Mouse (Mus musculus): Measurements from ENCODE around the gene Hbq1a. TPM values are rescaled to one million over a fixed set of nuclear protein-coding genes. Genes with fewer than 3 reads are reported as not detected.
A peak's percentile ranks its signal among the peaks of the same experiment; 100 is the strongest.
"Not testable (repeated sequence)": the region's sequence is repeated elsewhere in the genome, so short reads cannot be mapped to it uniquely, and the experiment has no call there.

Hbq1a gene
- 0.91 and 1.3 TPM in 2 replicates for polyA plus RNA-seq (2015; fragmentation: Nextera tagmentation; extraction: Ambion mirVana)

DNA sequence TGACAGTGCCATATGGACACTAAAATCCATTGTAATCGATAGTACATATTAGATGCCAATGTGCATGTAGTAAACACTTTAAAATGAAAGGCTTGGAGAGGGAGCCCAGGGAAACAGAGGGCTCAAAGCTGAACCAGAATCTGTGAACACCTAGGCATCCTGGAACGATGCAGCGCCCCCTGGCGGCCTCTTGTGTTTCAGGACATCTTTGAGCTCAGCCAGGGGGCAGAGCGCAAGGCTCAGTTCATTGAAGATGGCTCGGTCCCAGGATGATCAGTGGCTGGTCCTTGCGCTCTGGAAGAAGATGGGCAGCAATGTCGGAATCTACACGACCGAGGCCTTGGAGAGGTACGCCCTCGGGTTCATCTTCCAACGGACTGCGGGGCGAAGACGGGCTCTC lies at the start of gene Hbq1a:
Gene Hbq1a, plus strand, starts transcription at position 205 of the 400 bp plus-strand sequence.
- Histone ChIP-seq H3K4me3 (peak within 1 kb of the TSS; percentile 33), H3K4me2 (peak within 1 kb of the TSS; percentile 52), H3K27me3 (peaks cover 15% of the 10 kb centered on the region)
- ATAC-seq (ENCODE audit: low FRiP score): peak; percentile 54
- H3K9me3 ChIP-seq; H3K4me1 ChIP-seq (replicated peaks); H3K27ac ChIP-seq; H3K9ac ChIP-seq; H3K36me3 ChIP-seq: not testable (repeated sequence)
- WGBS: 8% methylated on average over 16 of the region's 16 CpGs

DNA sequence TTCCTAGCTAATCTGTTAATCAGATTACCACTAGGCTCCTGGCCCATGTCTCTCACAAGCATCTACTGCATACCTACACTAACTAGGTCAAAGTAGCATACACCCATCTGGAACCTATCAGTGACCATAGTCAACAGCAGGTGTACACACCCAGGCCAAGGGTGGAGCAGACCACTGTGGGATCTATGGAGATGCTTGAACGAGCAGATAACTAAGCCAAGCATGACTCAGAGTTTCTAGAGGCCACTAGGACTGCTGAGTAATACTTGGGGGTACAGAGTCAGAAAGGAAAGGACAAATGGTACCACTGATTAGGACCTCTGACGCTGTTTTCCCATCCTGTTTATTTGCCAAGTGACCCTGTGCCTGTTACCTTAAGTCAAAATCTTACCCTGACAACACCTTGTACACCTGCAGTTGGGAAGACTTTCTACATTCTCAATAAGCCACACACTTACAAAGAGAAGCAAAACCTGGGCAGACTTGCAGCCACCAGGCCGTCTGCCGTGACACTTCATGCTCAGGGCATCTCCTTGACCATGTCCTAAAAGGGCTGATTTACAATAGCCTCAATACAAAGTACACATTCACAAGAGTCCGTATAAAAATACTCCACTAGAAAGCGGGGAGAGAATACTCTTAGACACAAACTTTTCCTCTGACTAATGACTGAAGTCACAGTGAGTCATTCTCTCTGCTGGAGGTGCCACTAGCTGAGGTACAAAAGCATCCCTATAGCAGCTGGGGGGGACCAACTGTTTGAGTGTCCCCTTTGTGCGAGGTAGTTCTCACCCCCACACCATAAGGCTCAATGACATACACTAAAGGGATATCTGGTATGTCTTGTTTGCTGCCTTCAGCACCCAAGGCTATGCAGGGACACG lies 48.7 kb upstream of the Hbq1a start:
- H3K9ac ChIP-seq: no peak overlapping the region
- H3K9me3 ChIP-seq: no peaks in the 10 kb centered on the region
- WGBS: 89% methylated on average over 8 of the region's 8 CpGs
- H3K36me3 ChIP-seq: peaks cover 87% of the 10 kb centered on the region
- no peaks in the 10 kb centered on the region for H3K27me3 ChIP-seq
- ATAC-seq (ENCODE audit: low FRiP score): no peak
- H3K27ac ChIP-seq: no peak overlapping the region
- no peak overlapping the region for H3K4me2 ChIP-seq
- no peaks in the 10 kb centered on the region for H3K4me1 ChIP-seq (replicated peaks)
- H3K4me3 ChIP-seq: no peak overlapping the region

DNA sequence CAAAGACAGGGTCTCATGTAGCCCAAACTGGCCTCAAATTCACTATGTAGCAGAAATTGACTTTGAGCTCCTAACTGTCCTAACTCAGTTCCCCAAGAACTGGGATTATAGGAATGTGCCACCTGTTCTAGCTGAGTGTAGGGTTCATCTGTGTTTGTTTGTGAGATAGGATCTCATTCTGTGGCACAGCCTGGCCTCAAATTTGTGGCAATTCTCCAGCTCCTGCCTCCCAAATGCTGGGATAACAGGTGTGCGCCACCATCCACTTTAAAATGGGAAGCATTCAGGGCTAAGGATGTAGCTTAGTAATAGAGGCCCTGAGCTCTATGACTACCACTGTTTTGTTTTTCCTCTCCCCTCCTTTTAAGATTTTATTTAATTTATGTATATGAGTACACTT lies 46.7 kb upstream of the Hbq1a start:
- no peaks in the 10 kb centered on the region for H3K4me1 ChIP-seq (replicated peaks)
- H3K9me3 ChIP-seq: no peaks in the 10 kb centered on the region
- peaks cover 70% of the 10 kb centered on the region for H3K36me3 ChIP-seq
- H3K27ac ChIP-seq: no peak overlapping the region
- no peak overlapping the region for H3K4me3 ChIP-seq
- no peak overlapping the region for H3K9ac ChIP-seq
- 96% methylated on average over 1 of the region's 1 CpGs for WGBS
- no peak overlapping the region for H3K4me2 ChIP-seq
- H3K27me3 ChIP-seq: no peaks in the 10 kb centered on the region
- no peak for ATAC-seq (ENCODE audit: low FRiP score)

DNA sequence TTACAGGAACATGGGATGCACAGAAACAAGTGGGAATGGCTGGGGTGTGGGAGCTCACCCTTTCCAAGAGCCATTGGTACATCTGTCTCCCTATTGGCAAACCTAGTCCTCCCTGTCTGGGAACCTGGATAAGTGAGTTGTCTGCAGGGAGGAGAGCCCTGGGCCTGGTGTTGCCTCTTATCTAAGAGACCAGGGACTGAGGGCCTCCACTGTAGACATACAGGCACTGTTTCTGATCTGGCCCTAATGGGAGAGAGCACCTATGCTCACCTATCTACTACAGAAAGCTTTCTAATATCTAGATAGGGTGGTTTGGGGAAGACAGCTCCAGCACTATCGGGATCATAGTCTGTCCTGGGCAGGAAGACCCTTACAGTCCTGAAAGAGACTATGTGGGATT lies 43.7 kb upstream of the Hbq1a start:
- peak overlapping the region; percentile 13; the same call in 1 of the 2 replicates for H3K9ac ChIP-seq
- no peak for ATAC-seq (ENCODE audit: low FRiP score)
- no peaks in the 10 kb centered on the region for H3K4me1 ChIP-seq (replicated peaks)
- H3K27me3 ChIP-seq: no peaks in the 10 kb centered on the region
- no peak overlapping the region for H3K4me2 ChIP-seq
- WGBS: 100% methylated on average over 1 of the region's 1 CpGs
- no peaks in the 10 kb centered on the region for H3K9me3 ChIP-seq
- H3K4me3 ChIP-seq: no peak overlapping the region
- no peak overlapping the region for H3K27ac ChIP-seq
- peaks cover 52% of the 10 kb centered on the region for H3K36me3 ChIP-seq

- no peaks in the 10 kb centered on the region for H3K9me3 ChIP-seq
- no peak overlapping the region; the same call in 1 of the 2 replicates for H3K9ac ChIP-seq
- H3K27ac ChIP-seq: no peak overlapping the region
- no peaks in the 10 kb centered on the region for H3K4me1 ChIP-seq (replicated peaks)
- 91% methylated on average over 3 of the region's 3 CpGs for WGBS
- no peaks in the 10 kb centered on the region for H3K27me3 ChIP-seq
- H3K4me2 ChIP-seq: no peak overlapping the region
- H3K4me3 ChIP-seq: no peak overlapping the region
- H3K36me3 ChIP-seq: peaks cover 48% of the 10 kb centered on the region
- ATAC-seq (ENCODE audit: low FRiP score): no peak
Measured at GRCm38 (mm10) chr11:32256566-32256965, 43.3 kb upstream of the Hbq1a start.

DNA sequence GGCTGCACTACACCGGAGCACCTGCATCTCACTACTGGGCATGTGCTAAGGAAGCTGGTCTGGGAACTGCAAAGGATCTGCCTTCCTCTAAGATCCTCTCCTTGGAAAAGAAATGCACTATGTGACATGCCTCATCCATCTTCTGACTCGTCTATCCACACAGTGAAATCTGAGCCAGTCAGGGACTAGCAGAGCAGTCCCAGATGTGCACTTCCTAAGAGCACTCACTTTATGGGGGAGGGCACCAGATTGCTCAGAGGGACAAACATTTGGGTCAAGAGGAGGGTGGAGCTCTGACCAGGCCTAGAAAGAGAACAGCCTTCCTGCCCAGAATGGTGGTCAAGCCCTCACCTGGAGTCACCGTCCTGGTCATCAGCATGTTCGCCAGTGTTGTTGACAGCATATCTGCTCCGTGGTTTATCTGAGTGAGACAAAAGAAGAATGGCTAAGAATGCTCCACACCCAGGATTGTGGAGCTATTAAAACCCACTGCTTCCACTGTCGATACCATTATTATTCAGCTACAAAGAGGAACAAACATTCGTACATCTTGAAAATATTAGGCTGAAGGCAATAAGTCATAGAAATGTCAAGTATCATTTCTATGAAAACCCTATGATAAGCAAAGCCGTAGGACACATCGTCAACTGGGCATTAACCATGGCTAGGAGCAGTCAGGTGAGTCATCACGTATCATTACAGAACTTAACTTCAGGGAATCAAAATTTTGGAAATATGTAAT lies 37.0 kb upstream of the Hbq1a start:
- WGBS: 87% methylated on average over 10 of the region's 10 CpGs
- ATAC-seq (ENCODE audit: low FRiP score): no peak
- Histone ChIP-seq H3K4me1 (replicated peaks) (peaks cover 12% of the 10 kb centered on the region), H3K4me3 (no peak overlapping the region), H3K36me3 (peaks cover 13% of the 10 kb centered on the region), H3K27ac (no peak overlapping the region), H3K4me2 (no peak overlapping the region), H3K27me3 (no peaks in the 10 kb centered on the region), H3K9me3 (no peaks in the 10 kb centered on the region), H3K9ac (peak overlapping the region; percentile 35; the same call in 1 of the 2 replicates)

- no peak overlapping the region for H3K9ac ChIP-seq
- H3K36me3 ChIP-seq: peaks cover 8% of the 10 kb centered on the region
- H3K4me3 ChIP-seq: no peak overlapping the region
- ATAC-seq (ENCODE audit: low FRiP score): no peak
- no peak overlapping the region; the same call in 1 of the 2 replicates for H3K27ac ChIP-seq
- no peak overlapping the region for H3K4me2 ChIP-seq
- no peaks in the 10 kb centered on the region for H3K27me3 ChIP-seq
- no peaks in the 10 kb centered on the region for H3K9me3 ChIP-seq
- WGBS: 96% methylated on average over 3 of the region's 3 CpGs
- peaks cover 16% of the 10 kb centered on the region for H3K4me1 ChIP-seq (replicated peaks)
Measured at GRCm38 (mm10) chr11:32265117-32265738, 34.6 kb upstream of the Hbq1a start.

DNA sequence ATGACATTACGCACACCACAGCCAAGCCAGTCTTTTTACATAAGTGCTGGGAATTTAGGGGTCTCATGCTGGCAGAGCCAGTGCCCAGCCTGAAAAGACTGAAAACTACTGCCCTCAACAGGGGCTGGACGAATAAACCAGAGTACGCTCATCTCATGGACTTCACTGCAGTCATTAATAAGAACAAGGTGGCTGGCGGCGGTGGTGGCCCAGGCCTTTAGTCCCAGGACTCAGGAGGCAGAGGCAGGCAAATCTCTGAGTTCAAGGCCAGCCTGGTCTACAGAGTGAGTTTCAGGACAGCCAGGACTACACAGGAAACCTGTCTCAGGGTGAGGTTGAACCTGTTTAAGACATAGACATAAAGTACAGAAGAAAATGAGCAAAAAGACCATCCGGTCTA lies 33.7 kb upstream of the Hbq1a start:
- Histone ChIP-seq H3K4me1 (replicated peaks) (peaks cover 16% of the 10 kb centered on the region), H3K27ac (no peak overlapping the region), H3K9ac (no peak overlapping the region), H3K36me3 (peaks cover 6% of the 10 kb centered on the region), H3K9me3 (no peaks in the 10 kb centered on the region), H3K4me2 (peak overlapping the region; percentile 10; the same call in 1 of the 2 replicates), H3K27me3 (peaks cover 5% of the 10 kb centered on the region; the same call in 1 of the 2 replicates), H3K4me3 (no peak overlapping the region)
- no peak for ATAC-seq (ENCODE audit: low FRiP score)
- 95% methylated on average over 6 of the region's 6 CpGs for WGBS

- Histone ChIP-seq H3K4me2 (peak overlapping the region; percentile 62), H3K9me3 (no peaks in the 10 kb centered on the region), H3K4me1 (replicated peaks) (peaks cover 16% of the 10 kb centered on the region), H3K4me3 (peak overlapping the region; percentile 78), H3K27ac (peak overlapping the region; percentile 97), H3K36me3 (peaks cover 6% of the 10 kb centered on the region), H3K9ac (peak overlapping the region; percentile 97), H3K27me3 (peaks cover 9% of the 10 kb centered on the region)
- ATAC-seq (ENCODE audit: low FRiP score): peak; percentile 3; the same call in 1 of the 2 replicates
- 31% methylated on average over 6 of the region's 6 CpGs for WGBS
Measured at GRCm38 (mm10) chr11:32266776-32267175, 33.1 kb upstream of the Hbq1a start.

GRCm38 (mm10) chr11:32267188-32267884 lies 32.5 kb upstream of the Hbq1a start, which contains the start of gene Nprl3:
TSS of gene Nprl3 (minus strand) at chr11:32267707.
- peaks cover 9% of the 10 kb centered on the region for H3K27me3 ChIP-seq
- H3K4me1 ChIP-seq (replicated peaks): peaks cover 16% of the 10 kb centered on the region
- H3K9ac ChIP-seq: peak within 1 kb of the TSS; percentile 97
- ATAC-seq (ENCODE audit: low FRiP score): peak; percentile 99
- H3K4me3 ChIP-seq: peak within 1 kb of the TSS; percentile 78
- WGBS: under 1% methylated on average over 54 of the region's 54 CpGs
- peaks cover 4% of the 10 kb centered on the region for H3K36me3 ChIP-seq
- H3K4me2 ChIP-seq: peak within 1 kb of the TSS; percentile 62
- peak within 1 kb of the TSS; percentile 97 for H3K27ac ChIP-seq
- no peaks in the 10 kb centered on the region for H3K9me3 ChIP-seq

DNA sequence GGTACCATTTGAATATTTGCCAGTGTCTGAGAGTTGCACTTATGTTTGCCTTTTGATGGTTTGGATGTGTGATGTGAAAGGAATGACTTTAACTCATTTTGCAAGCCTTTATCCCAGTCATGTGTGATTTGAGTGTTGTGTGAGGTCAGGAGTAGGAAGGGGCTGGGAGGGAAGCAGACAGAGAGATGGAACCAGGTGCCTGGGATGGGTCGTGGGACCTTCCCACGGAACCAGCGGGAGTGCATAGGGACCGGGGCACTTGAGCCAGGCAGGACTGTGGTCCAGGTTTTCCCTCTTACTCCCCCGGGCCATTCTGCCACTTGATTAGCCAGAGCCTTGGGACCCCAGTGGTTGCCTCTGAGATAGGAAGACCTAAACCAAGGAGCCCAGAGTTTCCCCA lies 31.9 kb upstream of the Hbq1a start:
- ATAC-seq (ENCODE audit: low FRiP score): peak; percentile 30; the same call in 1 of the 2 replicates
- Histone ChIP-seq H3K4me1 (replicated peaks) (peaks cover 16% of the 10 kb centered on the region), H3K36me3 (no peaks in the 10 kb centered on the region), H3K4me3 (peak overlapping the region; percentile 78), H3K27me3 (peaks cover 9% of the 10 kb centered on the region), H3K4me2 (peak overlapping the region; percentile 62), H3K9me3 (no peaks in the 10 kb centered on the region), H3K9ac (peak overlapping the region; percentile 97), H3K27ac (peak overlapping the region; percentile 97)
- 29% methylated on average over 5 of the region's 5 CpGs for WGBS

Data from hindbrain, embryonic 13.5 days (tissue).